Mouse (Mus musculus): Measurements from ENCODE around the gene Synpo2l. TPM values are rescaled to one million over a fixed set of nuclear protein-coding genes. Genes with fewer than 3 reads are reported as not detected.

The Synpo2l gene
- total RNA-seq, 2 experiments from 2014 or later: 197 to 244 TPM

DNA sequence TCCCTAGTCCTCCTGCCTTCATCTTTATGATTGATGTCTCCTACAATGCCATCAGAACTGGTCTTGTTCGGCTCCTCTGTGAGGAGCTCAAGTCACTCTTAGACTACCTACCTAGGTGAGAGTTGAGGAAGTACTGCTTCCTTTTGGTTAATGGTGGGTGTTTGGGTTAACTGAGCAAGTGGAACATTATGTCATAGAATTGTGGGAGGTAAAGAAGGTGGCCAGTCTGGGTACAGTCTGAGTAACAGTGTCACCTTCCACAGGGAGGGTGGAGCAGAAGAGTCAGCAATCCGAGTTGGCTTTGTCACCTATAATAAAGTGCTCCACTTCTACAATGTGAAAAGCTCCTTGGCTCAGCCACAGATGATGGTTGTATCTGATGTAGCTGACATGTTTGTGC lies 20.9 kb upstream of the Synpo2l start:
- no peak for DNase-seq
- intact Hi-C loops (cut with DNase I; ENCODE audit: low total_unique reads): no loop called here

DNA sequence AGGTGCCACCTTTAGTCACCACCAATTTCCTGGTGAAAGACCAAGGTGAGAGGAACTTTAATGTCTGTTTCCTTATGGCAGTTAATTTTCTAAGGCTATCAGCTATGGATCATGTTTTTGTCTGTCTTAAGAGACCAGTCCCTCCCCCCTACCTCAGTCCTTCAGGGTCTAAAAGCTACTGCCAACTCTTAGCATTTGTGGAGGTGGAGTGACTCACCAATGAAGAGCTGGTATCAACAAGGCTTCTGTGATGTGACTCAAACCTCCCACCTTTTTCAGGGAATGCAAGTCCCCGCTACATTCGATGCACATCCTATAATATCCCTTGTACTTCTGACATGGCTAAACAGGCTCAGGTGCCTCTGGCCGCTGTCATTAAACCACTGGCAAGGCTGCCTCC lies 18.4 kb upstream of the Synpo2l start:
- intact Hi-C loops (cut with DNase I; ENCODE audit: low total_unique reads): no loop called here
- DNase-seq: no peak

DNA sequence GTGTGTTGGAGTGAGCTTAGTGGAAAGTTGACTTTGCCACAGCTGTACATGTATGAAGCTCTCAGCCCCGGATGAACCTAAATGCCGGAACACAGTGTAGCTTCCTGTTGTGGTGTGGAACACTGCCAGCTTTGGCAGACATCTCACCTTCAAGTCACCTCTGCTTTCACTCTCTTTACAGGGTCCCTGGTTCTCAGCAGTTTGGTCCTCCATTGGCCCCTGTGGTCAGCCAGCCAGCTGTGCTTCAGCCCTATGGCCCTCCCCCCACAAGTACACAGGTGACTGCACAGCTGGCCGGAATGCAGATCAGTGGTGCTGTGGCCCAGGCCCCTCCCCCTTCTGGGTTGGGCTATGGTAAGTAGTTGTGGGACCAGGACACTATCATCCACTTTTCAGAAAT lies 14.3 kb upstream of the Synpo2l start:
- DNase-seq: no peak
- intact Hi-C loops (cut with DNase I; ENCODE audit: low total_unique reads): no loop called here

DNA sequence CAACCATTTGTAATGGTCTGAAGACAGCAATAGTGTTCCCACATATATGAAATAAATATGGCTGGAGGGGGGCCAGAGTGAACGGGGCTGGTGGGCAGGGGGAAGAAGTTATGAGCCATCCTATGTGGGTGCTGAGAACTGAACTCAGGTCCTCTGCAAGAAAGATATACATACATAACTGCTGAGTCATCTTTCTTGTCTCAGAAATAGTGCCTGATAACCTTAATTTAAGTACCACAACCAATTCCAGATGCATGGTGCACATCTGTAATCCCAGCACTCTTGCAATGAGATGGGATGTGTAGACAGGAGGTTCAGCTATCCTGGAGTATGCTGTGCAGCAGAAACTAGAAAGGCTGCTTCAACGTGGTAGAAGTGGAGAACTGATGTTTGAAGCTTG lies 13.6 kb upstream of the Synpo2l start:
- no peak for DNase-seq
- intact Hi-C loops (cut with DNase I; ENCODE audit: low total_unique reads): no loop called here

DNA sequence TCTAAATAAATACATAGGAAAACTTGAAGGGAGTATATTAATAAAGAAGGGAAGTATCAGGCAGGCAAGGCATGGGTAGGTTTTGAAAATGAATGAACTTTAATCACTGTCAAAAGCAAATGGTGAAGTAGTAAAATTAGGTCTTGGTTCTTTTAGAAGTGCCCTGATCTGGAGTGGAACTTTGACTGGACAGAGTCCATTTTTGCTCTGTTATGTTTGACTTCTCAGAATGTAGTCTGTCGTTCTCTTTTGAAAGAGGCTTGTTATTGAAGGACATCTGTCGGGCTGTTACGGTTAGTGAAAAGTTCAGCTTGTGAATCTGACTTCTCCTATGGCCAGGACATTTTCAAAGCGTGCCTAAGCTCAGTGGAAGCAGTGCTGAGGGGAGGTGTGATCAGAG lies 9.8 kb upstream of the Synpo2l start:
- no peak for DNase-seq
- intact Hi-C loops (cut with DNase I; ENCODE audit: low total_unique reads): no loop called here

DNA sequence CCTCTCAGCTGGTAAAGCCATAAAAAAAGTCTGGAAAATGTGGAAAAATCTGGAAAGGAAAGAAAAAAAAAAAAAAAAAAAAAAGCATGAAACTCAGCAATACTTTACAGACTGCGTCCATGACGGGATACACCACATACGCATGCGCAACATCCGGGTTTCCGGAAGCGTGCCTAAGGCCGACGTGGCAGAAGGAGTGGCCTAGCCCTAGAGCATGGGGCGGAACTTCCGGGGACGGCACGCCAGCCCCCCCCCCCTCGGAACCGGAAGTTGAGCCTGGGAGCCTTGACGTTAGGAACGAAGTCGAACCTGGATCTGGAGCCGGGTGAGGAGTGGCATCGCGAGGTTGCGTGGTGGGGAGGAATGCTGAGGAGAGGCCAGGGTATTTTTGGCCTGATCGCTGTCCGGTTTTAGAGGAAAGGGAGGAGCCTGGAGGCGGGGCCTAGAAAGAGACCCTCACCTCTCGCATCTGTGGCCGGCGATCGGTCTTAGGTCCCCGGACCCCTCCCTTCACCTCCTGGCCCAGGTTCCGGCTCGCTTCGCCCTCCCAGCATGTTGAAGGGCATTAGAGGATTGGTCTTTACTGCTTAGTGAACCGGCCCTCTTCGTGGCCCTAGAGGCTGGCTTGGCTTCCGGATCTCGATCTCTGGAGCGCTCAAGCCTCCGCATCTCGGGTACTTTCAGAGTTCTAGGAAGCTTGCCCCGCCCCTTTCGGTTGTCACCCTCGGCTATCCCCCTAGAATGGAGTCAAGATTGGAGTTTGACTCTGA lies 6.1 kb upstream of the Synpo2l start, which contains the start of gene Sec24c:
TSS of gene Sec24c (plus strand) at position 245 of the 770 bp plus-strand sequence.
- DNase-seq: peak; percentile 99
- intact Hi-C loops (cut with DNase I; ENCODE audit: low total_unique reads): no loop called here

DNA sequence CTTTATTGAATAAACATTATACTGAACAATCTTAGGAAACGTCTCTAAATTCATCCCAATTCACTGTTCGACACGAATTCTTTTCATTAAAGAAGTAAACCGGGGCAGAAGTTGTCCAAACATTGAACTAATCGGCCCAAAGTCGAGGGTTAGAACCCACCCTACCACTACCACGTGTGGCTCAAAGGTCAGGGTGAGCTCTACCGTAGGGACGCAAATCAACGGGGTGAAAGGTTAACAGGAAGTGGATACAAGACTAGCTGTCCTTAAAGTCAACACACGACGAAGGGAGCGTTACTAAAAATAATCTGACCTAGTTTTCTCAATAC lies 5.5 kb upstream of the Synpo2l start:
- intact Hi-C loops (cut with DNase I; ENCODE audit: low total_unique reads): no loop called here
- DNase-seq: no peak

DNA sequence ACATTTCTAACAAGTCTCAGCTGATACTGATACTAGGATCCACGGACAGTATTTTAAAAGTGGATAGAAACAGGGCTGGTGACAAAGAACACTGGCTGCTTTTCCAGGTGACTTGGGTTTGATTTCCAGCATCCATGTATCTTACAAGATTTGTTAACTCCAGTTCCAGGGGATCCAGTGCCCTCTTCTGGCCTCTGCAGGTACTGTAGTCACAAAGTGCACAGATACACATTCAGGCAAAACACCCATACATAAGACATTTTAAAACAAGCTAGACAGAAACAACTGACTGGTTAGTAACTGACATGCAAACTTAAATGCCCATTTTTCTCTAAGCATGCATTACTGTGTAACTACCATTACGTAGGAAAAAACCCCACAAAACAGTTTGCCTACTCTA lies 4.8 kb upstream of the Synpo2l start:
- DNase-seq: peak; percentile 25
- intact Hi-C loops (cut with DNase I; ENCODE audit: low total_unique reads): no loop called here

DNA sequence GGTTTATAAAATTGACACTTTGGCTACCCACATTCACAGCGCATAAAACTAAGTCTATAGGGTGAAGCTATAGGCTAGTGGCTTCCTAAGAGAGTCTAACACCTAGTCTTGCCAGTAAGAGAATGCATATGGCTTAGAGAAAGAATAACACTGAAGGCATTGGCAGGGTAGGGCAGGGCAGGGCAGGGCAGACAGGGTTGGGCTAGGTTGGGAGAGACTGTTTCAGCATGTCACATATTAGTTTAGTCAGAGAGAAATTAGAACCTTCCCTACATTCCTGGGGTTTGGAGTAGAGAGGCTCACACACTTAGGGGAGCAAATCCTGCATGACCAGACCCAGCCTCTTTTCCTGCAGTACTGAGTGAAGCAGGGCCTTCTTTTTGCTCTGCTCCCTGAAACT lies 685 bp downstream of the Synpo2l start:
- DNase-seq: no peak
- intact Hi-C loops (cut with DNase I; ENCODE audit: low total_unique reads): no loop called here

DNA sequence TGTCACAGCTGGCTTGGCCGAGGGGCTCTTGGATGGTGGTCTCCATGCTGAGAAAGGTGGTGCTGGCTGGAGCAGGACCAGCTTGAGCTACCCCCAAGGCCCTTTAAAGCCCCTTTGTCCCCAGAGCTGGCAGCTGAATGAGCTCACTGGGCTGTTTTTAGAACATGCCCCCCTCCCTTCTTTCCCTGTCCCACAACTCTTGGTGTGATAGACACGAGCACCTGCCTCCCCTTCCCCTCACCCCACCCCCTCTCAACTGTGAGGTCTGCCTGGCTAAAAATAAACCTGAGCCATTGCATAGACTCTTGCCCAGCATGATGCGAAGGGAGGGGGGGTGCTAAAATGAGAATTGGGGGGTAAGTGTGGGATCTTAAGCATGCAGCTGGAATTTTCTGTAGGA lies 3.7 kb downstream of the Synpo2l start:
- no peak for DNase-seq
- intact Hi-C loops (cut with DNase I; ENCODE audit: low total_unique reads): loop anchor here (5.0 kb wide), 1 partner anchor 87 kb away; no protein-coding TSS in a partner anchor

DNA sequence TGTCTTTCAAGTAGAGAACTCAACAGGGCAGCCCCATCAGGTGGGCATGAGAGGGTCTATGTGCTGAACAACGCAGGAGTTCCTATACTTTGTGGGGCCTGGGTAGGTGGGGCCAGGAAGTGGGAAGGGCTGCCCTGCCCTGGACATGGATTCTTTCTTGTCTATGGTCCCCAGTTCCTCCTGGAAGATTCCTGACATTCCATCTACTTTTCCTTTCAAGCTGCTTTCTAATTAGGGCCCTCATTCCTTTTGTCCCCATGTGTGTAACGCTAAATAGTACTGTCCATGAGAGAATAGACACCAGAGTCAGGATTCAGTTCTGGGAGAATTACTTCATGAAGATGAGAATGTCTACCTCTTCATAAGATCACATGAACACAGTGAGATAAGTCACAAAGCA lies 4.6 kb downstream of the Synpo2l start:
- intact Hi-C loops (cut with DNase I; ENCODE audit: low total_unique reads): loop anchor here (5.0 kb wide), 1 partner anchor 86 kb away; no protein-coding TSS in a partner anchor
- no peak for DNase-seq

DNA sequence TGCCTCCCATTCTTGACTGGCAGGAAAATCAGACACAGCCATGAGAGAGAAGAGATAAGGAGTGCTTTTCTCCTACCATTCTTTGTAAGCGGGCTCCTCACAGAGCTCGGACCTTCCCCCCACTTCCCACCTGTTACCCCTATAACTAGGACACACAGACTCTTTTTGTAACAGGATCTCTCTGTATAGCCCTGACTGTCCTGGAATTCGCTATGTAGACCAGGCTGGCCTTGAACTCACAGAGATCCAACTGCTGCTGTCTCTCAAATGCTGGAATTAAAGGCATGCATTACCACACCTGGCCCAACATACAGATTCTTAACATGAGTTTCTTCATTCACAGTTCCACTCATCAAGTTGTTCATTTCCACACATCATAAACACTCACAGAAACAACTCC lies 5.4 kb downstream of the Synpo2l start:
- intact Hi-C loops (cut with DNase I; ENCODE audit: low total_unique reads): loop anchor here (5.0 kb wide), 1 partner anchor 85 kb away; no protein-coding TSS in a partner anchor
- no peak for DNase-seq

DNA sequence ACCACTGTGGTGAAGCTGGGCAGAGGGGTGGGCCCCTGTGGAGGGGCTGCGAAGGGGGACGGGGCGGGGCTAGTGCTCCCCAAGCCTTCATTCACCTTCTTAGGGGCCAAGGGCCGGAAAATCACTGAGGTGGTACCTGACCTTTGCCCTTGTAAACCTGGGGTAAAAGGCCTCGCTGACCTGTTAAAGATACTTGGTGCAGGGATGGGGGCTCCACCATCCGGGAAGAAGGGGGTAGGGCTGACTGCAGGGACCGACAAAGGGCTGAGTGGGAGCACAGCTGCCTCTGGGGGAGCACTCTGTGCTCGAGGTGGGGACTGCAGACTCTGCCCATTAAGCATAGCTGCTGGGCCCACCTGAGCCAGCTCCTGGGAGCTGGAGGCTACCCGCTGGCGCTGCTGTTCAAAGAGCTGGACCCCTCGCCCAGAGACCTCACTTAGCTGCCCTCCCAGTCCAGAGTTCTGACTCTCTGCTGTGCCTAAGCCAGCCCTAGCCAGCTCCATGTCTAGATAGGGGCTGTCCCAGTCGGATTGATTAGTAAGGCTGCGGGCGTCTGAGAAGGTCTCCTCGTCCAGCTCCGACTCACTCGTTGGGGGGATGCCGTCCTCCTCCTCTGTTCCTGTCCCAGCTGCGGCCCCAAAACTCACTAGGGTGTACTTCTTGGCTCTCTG lies 6.4 kb downstream of the Synpo2l start:
- DNase-seq: no peak
- intact Hi-C loops (cut with DNase I; ENCODE audit: low total_unique reads): loop anchor here (5.0 kb wide), 1 partner anchor 84 kb away; no protein-coding TSS in a partner anchor

DNA sequence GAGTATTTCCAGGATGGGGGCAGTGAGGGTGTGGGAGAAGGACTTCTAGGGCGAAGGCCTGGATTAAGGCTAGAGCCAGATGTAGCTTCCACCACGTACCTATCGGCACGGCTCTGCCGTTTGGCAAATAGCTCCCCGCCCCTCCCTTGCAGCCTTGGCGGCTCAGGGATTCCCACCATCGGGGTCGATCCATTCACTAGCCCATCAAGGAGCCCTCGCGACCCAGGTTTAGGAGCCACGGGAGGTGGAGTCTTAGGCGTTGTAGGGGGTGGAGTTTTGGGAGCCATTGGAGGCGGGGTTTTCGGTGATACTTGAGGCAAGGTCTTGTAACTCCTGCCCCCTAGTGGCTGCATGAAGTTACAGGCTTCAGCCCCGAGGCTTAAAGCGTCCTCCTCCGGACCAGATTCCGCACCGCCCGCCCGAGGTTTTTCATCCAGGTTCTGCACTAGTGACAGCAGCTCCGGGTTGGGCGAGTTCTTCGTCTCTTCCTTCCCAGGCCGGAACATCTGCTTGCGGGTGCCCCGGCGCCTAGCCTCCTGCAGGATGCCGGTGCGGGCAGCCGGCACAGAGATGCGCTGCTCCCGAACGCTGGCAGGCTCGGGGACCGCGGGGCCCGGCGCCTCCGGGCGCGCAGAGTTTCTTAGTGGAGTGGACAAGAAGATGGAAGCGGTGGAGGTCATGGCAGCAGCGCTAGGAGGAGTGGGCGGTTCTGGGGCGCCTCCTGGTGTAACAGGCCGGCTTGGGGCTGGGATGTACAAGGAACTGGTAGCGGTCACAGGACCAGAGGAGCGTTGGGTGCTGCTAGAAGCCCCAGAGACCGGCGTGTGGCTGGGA lies 7.1 kb downstream of the Synpo2l start:
- intact Hi-C loops (cut with DNase I; ENCODE audit: low total_unique reads): loop anchor here (5.0 kb wide), 1 partner anchor 84 kb away; no protein-coding TSS in a partner anchor
- peak; percentile 94 for DNase-seq

DNA sequence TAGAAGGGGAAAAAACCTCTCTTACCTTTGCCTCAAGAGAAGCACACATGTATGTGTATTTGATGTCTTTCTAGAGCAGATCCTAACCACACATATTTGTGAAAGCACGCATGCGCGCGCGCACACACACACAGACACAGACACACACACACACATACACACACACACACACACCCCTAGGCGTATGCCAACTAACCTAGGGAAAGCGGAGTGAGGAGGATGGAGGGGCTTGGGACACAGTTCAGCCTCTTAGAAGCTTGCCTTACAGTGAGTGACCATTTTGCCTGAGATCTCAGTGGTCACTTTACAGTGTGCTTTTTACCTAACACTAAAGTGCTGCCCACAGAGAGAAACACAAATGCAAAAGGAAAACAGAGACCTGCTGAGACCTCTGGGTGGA lies 8.5 kb downstream of the Synpo2l start:
- no peak for DNase-seq
- intact Hi-C loops (cut with DNase I; ENCODE audit: low total_unique reads): loop anchor here (5.0 kb wide), 1 partner anchor 82 kb away; no protein-coding TSS in a partner anchor

DNA sequence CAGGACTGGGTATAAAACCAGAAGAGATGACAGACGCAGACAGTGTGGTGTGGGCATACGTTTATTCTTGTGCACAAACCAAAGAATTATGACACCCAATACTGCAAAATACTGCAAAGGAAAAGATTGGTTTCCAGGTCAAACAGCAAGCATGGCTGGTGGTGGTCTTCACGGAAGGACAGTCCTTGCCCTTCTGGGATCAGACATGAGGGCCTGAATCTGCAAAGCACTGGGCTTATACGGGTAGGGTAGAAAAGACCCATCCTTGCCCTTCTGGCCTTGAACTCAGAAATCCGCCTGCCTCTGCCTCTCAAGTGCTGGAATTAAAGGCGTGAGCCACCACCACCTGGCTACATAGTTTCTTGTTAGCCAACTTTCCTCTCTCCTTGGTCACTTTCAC lies 9.3 kb downstream of the Synpo2l start:
- intact Hi-C loops (cut with DNase I; ENCODE audit: low total_unique reads): no loop called here
- DNase-seq: no peak

DNA sequence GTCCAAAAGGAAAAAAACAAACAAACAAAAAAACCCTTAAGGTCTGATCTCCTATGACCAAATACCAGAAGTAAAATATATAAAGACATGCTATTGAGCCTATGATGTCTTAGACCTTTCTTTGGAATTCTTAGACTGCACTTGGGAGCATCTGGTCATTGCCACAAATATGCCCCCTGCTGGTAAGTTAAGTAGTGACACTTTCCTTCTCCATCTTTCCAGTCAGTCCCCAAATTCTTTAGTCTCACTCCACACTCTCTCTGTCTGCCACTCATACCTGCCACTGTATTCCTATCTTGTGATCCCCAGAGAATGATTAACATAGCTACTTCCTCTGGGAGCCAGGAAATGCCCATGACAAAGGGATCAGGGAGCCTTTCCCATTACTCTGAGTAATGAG lies 9.8 kb downstream of the Synpo2l start:
- intact Hi-C loops (cut with DNase I; ENCODE audit: low total_unique reads): no loop called here
- no peak for DNase-seq

DNA sequence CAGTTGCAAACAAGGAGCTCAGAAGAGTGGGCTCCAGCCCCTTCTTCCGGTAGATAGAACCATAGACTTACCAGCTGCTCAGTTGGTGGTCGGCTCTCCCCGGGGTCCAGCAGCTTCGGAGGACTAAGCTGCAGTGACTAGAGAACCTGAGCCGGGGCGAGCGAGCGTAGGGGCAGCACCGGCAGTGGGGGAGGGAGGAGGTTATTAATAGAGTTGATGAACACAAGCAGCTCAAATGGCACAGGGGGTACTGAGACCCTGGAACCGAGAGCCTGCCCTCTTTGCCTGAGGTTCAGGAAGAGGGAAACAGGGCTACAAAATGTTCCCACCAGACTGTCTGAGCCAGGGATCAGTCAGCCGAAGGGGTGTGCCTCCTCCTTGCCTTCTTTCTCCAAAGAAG lies 11.8 kb downstream of the Synpo2l start, which contains the start of gene Myoz1:
TSS of gene Myoz1 (minus strand) at position 180 of the 400 bp plus-strand sequence.
- DNase-seq: peak; percentile 52
- intact Hi-C loops (cut with DNase I; ENCODE audit: low total_unique reads): no loop called here

DNA sequence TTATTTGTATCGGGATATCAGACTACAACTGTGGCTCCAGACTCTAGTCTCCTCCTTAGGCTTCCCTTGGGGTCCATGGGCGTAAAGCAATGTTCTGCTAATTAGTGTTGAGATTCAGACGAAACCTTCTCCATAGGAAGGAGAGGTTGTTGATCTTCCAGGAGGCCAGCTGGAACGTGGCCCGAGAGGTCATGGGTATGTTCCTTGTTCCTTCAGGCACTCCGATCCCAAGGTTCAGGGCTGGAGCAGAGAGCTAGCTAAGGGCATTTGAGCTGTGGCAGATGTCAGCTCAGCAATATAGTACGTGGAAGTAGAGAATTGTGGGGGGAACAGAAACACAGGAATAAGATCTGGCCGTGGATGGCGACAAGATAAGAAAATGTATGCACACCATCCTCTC lies 12.4 kb downstream of the Synpo2l start:
- DNase-seq: peak; percentile 63
- intact Hi-C loops (cut with DNase I; ENCODE audit: low total_unique reads): no loop called here
